Mouse (Mus musculus) right cerebral cortex, adult 18-20 months (tissue): Measurements from ENCODE around the gene Cracr2b.
A peak's percentile ranks its signal among the peaks of the same experiment; 100 is the strongest.

ENCODE experiments used
- DNase-seq: peaks from one replicate; pipeline ENCODE4 v3.0.0; 2022; ENCODE audit warnings: mixed read lengths

The Cracr2b gene

DNA sequence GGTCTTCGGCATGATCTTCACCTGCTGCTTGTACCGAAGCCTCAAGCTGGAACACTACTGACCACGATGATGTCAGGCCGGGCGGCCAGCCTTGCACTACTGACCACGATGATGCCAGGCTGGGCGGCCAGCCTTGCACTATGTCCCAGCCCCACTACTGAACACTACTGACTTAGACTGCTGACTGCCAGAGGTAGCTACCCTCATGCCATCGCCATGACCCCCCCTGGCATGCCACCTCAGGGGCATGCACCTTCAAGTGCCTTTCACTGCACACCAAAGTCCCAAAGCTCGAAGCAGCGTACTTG, 9.7 kb downstream of the Cracr2b start:
- DNase-seq: no peak

DNA sequence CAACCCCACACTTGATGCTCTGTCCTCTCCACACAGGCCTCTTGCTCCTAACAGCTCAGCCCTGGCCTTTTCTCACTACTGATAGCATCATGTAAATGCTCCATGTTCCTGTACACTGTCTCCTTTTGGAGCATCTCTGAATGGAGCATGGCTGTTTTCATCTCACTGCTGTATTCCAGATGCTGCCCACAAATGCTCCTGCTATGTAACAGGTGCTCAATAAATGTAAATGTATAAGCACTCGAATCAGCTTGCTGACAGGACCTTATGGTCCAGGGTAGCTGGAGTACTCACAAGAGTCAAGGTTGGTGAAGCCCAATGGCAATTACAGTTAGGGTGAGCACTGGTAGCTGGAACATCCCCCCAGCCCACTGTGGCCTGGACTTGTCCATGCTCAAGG, 10.3 kb downstream of the Cracr2b start:
- no peak for DNase-seq

DNA sequence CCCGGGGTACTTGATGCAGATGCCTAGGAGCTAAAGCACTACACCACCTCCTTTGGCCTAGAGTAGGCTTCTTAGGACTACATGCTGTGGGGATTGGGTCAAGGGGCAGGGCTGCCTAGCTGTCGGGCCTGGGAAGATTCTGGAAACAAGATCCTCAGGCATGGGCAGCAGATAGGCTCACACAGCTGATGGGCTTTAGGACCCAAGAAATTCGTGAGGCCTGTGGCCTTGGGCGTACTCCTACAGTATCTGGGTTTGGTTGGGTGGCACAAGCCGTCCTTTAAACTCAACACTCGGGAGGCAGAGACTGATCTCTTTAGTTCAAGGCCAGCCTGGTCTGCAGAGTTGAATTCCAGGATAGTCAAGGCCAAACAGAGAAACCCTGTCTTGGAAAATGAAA, 11.3 kb downstream of the Cracr2b start:
- DNase-seq: no peak

DNA sequence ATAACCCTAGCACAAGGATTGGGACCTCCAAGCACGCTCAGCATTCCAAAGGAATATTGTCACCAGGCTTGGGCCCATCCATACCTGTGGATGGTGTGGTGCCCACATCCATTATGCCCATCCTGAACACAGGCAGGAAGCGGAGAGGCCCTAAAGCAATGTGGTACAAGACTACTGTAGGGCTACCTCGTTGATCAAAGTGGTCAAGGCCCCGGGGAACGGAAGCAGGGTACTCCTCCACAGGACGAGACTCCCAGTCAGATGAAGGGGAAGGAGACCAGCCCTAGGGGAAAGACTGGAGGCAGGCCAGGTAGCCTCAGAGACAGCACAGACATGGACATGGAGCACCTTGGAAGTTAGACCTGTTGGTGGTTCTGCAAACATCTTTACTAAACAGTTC, 11.9 kb downstream of the Cracr2b start:
- no peak for DNase-seq

DNA sequence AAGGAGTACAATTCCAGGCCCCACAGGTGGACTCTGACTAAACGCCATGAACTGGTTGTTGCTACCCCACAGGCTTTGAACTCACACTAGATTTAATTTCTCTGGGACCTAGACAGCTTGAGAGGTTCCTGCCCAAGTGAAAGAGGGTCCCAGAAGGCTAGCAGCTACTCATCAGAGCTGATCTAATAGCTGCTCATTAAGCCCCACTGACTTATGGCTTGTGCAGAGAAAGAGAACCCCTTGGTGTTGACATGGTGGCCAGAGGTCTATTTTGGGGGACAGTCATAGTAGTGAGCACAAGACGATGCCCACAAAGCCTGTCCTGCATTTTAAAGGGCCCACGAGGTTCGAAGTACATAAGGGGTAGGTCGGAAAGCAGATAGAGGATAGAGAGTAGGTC, 13.3 kb downstream of the Cracr2b start:
- DNase-seq: no peak

DNA sequence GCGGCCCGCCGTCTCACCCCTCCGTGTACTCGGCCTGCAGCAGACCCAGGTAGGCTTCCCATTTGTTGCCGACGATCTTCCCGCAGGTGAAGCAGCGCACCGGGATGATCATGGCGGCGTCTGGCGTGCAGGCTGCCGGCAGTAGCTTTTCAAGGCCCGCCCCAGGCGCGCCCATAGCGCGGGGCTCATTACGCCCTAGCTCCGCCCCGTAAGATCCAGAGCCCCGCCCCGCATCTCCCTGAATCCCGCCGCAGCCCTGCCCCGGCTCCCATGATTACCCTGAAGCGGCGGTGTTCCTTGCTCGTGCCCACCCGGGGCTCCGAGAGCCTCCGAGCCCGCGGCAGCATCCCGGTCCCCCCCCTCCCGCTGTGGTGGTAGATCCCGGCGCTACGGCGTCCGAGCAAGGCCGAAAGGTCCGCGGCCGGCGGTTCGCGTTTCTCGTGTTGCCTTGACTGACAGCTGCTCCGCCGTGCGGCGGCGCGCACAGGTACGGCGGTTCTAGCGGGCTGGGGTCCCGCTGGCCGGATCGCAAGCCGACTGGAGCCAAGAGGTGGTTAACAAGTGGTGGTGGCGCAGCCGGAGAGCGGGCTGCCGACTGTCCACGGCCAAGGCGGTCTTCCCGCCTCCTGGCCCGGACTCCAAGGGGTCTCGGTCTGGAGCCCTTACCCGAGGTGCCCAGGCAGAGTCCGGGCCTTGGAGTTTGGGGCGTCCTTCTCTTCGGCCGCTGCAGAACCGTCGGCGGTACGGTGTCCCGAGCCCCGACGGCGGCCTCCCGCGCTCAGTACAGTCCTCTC, 14.3 kb downstream of the Cracr2b start, which contains the start of the genes Polr2l and Tspan4:
TSS of gene Polr2l (minus strand) at position 122 of the 794 bp plus-strand sequence.
TSS of gene Tspan4 (plus strand) at position 230 of the 794 bp plus-strand sequence.
- DNase-seq: peak; percentile 84

DNA sequence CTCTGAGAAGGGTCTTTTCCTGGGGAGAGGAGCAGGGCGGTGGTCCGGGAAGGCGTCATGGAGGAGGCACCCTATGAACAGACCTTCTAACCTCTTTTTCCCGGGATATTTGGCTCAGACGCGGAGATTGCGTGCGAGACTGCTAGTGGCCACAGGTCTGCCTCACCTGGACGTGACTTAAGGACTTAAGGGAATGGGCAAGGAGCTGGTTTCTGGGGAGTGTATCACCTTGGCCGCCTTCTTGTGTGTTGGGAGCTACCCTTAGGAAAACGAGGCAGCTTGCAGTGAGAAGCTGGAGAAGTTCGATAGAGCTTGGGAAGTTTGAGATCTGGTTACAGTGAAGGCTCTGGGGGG, 14.9 kb downstream of the Cracr2b start:
- no peak for DNase-seq

DNA sequence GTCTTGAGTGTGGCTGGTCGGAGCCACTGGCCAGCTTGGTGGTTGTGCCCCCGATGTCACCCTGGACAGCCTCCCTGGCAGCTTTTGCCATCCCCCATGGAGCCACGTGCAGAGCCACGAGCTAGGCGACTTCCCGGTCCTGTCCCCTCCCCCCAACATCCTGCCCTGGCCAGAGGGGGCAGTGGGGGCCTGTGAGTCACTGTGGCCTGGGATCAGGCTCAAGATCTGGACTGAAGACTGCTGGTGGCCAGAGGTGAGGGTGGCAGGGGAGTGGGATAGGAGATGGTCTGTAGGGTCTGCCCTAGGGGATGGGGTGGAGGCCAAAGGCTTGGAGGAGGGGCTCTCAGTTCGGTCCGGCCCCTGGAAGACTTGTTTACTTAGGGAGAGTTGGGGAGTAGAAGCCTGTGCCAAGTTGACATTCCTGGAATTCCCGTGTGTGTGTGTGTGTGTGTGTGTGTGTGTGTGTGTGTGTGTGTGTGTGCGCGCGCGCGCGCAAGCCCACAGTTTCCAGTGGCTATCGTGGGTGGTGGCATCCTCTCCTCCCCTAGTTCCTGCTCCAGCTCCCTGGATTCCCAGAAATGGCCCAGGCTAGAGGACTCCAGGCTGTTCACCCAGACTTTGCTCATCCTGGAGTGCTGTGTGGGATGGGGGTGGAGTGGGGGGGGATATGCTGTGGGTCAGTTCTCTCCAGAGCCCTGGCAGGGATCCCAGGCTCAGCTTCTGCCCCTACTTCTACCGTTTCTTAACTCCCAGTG, 15.5 kb downstream of the Cracr2b start:
- DNase-seq: peak; percentile 52

DNA sequence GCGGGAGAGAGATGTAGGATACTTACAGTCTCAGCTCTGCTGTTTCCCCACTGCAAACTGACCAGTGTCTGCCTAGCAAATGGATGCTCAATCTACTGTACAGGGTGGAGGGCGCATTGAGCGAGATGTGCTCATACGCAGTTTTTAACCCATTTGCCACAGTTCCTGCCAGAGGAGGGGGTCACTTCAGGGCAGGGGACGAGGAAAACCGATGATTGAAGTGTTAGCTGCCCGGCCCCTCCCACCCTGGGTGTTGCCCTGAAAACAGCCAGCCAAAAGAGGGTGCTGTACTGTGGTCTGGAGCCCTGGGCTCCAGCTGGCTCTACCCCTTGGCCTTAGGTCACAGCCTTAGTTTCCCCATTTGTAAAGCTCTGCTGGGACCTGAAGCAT, 16.1 kb downstream of the Cracr2b start:
- DNase-seq: no peak

DNA sequence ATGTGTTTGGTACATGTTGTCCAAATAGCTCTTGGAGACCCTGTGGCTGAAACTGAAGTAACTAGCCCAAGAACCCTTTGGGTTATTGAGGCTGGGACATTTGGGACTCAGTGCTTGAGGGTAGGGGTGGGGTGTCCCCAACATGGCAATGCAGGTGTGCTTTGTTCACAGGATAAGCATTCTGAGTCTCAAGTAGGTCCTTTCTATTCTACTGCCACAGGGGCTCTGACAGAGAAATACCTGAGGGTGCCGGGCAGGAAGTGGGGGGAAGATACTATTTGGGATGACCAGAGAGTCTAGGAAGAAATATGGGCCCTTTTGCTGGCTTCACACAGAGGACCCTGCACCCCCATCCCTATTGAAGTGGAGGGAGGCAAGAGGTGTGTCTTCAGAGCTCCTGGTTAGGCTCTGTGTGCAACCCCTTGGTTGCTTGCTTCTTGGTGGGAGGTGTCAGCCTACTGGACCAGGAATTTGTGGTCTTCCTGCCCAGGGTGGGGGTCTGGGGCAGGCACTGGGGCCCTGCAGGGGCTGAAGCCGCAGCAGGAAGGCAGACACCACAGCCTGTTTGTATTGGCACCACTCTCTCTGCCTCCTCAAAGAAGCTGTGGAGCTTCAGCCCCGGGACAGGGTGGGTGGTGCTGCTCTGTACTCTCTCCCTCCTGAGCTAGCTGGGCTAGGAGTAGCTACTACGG, 16.8 kb downstream of the Cracr2b start:
- DNase-seq: no peak

DNA sequence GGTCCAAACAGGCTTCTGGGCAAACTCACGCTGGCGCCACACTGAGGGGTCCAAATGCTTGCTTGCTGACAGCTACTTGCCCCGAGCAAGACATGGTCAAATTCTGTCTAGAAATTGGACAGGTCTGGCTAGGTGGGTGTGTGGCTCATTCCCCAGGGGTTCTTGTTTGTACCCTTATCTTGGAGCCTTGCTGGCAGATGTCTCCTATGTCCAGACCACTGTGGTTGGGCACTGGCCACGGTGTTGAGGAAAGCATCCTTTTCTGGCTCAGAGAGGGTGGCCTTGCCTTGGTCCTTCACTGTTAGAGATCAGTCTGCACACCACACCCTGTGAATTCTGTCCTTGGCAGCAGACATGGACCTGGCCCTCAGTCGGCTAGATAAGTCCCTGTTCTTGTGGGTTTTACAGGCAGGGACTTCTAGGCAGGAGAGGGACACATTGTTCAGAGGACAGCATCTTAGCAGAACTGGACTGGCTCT, 17.4 kb downstream of the Cracr2b start:
- DNase-seq: no peak

DNA sequence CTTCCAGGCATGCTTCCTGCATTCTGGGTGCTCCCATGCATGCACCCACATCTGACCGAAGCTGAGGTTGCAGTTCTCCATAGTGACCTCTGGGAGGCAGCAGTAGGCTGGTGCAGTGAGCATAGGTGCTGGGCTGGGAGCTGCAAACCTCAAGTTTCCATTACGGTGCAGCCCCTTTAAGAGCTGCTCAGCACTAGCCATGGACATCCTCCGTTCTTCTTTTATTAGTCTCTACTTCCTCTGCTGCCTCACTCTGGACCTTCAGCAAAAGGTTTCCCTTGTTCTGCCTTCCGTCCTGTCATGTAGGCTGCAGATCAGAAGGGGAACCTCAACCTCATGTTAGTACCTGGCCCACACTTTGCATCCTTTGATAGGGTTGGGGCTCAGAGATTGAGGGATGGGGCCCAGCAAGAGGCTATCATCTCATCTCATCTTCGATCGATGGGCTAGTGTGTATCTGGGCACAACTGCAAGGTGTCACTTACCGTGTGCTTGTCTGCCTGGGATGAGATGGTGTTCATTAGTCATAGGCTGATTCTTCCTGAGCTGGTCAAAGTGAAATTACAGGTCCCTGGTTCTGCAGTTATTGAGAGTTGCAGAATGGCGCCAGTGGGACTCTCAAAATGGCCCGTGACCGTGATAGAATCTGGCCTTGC, 20.1 kb downstream of the Cracr2b start:
- DNase-seq: peak; percentile 75

DNA sequence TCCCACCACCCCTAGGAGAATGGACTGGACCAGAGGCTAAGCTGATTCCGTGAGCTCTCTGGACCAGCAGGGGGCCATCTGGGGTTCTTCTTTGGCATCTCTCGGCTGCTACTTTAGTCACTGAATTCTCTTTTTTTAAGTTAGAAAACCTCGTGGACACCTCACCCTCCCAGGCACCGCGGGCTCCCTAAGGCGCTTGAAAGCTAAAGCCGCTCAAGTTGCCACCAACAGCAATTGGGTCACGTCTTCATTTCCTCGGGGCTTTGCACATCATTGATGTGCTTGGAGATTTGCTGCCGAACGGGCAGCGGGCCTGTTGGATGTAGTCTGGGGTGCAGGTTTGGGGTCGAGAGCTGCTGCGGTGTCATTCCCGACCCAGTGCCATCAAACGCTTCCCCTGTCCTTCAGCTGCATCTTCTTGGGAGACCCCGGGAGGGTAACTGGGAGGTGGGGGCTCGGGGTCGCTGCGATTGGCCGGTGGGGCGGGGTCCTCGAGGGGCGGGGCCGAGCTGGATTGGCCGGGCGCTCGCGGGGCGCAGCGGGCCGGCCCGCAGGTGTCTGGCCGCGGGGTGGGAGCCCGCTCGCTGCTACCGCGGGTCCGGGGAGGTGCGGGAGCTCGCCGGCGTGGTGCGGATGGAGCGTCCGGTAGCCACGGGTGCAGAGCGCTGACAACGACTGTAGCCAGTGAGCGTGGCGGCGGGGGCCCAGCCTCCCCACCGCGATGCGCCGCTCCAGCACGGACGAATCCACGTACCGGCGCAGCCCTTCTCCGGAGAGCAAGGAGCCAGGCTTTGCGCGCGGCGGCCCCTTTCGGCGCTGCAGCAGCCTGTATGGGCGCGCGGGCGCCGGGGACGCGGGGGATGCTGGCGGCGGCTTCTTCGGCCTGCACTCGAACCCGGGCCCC, 20.9 kb downstream of the Cracr2b start:
- DNase-seq: peak; percentile 56

DNA sequence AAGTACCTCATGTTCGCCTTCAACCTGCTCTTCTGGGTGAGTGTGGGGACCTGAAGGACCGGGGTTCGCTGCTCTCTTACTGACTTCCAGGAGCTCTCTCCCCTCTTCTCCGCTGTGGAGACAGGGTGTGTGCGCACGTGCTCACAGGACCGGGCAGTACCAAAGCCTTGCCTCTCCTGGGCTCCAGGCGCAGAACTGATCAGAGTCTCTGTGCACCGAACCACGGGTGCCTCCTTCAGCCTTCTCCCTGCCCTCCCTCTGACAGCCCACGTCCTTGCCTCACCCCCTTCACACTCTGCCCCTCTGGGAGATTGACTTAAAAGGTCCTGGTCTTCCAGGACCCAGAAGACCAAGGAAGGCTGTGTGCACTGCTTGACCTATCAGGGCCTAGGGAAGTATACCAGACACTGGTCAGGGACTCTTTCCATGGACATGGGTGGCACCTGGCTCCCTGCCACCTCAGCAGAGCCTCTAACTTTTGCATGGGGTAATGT, 21.7 kb downstream of the Cracr2b start:
- no peak for DNase-seq

DNA sequence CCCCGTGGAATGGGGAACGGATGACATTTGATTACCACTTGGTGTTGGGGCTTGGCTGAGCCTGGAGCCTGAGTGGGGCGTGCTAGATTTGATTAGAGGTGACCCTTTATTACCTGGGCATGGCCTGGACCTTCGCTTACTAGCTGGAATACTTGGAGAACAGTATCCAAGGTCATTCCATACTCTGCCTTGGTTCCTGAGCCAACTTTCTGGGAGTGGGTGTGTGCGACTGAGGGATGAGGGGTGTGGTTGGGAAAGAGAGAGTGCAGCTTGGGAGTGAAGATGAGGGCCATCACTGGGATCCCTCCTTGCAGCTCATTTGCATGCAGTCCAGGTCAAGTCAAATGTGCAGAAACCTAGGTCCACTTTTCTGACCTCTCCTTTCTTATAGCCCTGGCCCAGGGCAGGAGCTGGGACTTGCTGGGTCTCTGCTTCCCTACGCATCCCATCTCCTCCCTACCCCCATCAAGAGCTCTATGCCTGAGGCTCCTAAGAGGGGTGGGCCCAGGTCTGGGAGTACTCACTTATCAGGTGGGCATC, 22.3 kb downstream of the Cracr2b start:
- DNase-seq: no peak

DNA sequence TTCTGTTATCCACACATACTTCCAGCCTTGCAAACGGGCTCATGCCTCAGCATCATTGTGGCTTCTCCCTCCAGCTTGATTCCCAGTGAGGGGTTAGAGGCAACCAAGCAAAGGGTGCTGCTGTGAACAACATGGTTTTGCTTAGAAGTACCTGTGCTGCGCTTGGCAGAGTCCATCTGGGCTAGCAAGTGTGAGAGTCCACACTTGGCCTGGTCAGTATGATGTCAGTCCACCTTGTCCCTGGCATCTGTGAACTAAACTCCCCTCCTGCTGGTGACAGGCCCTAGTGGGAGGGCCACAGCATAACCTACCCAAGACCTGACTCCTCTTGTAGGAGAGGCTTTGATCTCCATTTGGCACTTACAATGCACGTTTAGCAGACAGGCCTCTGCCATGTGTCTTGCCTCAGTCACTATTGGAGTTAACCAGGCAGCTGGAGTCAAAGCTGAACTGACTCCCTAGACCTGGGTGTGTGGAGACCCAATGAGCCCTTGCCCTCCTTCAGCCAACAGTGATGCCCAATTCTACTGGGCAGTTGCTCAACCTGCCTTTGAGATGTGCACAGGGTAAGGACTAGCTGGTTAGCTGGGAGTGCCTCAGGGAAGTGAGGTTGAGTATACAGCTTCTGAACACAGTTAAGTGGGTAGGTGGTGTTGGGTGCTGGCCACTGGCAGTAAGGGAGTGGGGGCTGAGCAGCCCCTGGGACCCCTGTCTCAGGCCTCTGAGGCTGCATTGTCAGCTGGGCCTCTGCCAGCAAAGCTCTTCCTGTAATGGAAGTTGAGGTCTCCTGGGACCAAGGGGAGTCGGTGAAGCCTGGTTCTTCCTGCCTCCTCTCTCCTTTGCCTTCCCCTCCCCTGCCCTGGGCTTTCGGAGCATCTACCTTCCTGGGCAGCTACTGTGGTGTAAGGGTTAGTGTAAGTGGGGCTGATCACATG, 23.6 kb downstream of the Cracr2b start:
- no peak for DNase-seq

DNA sequence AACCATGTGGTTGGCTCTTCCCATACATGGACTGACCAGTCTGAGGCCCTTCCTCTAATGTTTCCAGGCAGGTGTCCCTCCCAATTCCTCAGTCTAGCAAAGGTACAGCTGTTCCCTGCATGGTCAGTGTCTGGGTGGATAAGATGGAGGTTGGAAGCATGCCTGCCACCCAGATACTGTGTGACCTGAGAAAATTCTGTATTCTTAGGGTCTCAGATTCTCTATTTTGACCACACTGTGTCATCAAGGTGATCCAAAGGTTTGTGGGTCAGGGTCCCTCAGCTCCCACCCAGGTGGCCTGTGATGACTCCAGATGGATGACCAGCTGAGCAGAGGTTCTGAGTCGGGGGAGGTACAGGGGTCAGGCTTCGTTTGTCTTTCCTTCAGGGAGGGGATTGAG, 24.3 kb downstream of the Cracr2b start:
- DNase-seq: no peak

DNA sequence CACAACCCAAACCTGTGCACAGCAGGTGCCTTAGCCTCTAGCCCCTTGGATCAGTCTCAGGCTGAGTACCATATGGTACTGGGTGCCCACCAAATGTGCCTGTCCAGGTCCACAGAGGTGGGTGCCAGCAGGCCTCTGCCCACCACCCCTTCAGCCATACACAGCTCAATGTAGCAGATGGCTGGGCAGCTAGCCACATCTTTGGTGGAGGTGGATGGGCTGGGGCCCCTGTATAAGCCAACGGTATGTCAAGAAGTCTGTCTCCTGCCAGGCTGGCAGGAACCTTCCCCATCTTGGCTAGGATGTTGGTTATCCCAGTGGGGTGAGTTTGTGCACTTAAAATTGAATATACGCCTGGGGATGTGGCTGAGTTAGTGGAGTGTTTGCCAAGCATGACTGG, 24.7 kb downstream of the Cracr2b start:
- no peak for DNase-seq

DNA sequence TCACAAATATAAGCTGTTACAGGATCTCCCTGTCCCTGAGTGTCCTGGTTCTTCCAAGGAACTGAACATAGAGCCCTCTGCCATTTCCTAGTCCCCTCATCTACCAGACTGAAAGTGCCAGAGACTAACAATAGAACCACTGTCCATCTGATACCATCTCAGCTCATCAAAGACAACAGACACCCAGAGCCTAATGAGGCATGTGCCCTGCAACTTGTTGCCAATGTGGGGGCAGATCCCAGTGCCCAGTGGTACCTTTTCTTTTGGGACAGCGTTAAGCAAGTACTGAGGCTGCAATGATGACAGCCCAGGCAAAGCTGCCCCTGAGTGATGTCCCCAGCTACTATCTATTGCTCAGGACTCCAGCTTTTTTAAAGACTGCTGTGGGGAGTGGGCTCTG, 25.3 kb downstream of the Cracr2b start:
- DNase-seq: no peak

DNA sequence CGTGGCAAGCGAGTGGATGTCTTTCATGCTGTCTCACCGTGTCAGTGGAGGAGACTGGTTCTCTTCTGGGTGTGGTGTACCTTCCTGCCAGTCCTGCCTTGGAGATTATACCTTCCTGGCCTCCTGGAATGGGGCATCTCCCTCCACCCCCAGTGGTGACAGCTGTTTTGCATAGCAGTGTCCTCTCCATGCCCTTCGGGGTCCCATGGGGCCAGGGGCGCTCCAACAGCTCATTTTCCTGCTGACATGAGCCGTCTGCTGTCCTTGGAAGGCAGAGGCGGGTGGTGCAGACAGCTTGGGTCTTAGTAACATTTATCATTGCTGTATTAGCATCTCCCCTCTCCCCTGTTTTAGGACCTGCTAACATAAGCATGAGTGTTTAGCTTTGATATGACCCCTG, 26.2 kb downstream of the Cracr2b start:
- DNase-seq: no peak

DNA sequence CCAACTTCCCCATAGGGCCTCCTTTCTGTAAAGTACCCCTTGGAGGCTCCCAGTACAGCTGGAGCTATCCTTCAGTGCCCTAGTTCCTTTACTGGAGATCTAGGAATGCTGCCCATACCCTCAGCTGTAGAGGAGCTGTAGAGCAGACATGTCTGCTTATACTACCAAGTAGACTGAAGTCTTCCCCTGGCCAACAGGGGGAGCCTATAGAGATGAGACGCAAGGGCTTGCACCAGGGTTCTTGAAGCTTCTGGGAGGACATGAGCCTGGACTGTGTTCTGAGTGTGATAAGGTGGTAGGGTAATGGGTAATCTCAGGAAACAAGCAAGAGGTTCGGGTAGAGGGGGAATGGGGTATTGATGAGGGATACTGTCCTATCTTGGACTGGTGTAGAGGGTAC, 30.3 kb downstream of the Cracr2b start:
- no peak for DNase-seq
